In the genomic region with DNA sequence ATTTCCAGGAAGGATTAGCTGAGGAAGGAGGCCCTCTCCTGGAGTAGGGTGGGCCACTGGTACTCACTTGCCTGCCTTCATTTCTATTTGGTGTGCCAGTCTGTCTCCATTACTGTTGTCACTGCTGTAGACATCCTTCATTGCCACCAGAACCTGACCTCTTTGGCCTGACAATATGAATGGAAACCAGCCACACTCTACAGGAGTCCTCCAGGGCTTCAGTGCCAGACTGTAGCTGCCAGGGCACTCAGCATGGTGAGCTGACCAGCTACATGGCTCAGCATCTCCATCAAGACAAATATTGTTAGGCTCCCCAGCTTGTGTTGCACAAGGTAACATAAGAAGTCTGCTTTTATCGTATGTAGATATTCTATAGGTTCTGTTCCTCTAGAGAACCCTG, we compare ENCODE assay signal across 26 mouse cellular contexts.
"Had no signal": no experiment of that assay in that cellular context is flagged by ENCODE, and none has a peak within 500 bp of the region (broad histone marks: within the 10 kb centered on the region; RNA-seq: fewer than 3 reads in every experiment).

No protein-coding gene starts in this region.

- DNase-seq: gastrocnemius, postnatal 10 days; gastrocnemius, postnatal 25 days; heart, adult 18-20 months; heart, postnatal 10 days; heart, postnatal 4 days; kidney, adult 18-20 months; kidney, adult 8-10 months; kidney, postnatal 10 days; kidney, postnatal 25 days; kidney, postnatal 4 days; layer of hippocampus, adult 9-11 months; layer of hippocampus, postnatal 36 days; left cerebral cortex, postnatal 4 days had no signal

- ATAC-seq: hindbrain, embryonic 16.5 days; inflammation-experienced regulatory T-cells, adult 6 months; intestine, embryonic 15.5 days; intestine, postnatal 0 days; liver, embryonic 12.5 days had no signal

- H3K4me3 ChIP-seq: heart, embryonic 10.5 days; heart, embryonic 12.5 days; hindbrain, embryonic 10.5 days; hindbrain, embryonic 12.5 days; intestine, embryonic 15.5 days; limb, embryonic 13.5 days; limb, embryonic 15.5 days; liver, embryonic 12.5 days had no signal

- H3K4me1 ChIP-seq: hindbrain, embryonic 10.5 days; hindbrain, embryonic 12.5 days; intestine, embryonic 15.5 days; liver, embryonic 12.5 days had no signal

- H3K27me3 ChIP-seq: heart, embryonic 12.5 days; hindbrain, embryonic 12.5 days; intestine, embryonic 15.5 days; limb, embryonic 15.5 days; liver, embryonic 12.5 days had no signal

- H3K27ac ChIP-seq: heart, embryonic 10.5 days; hindbrain, embryonic 10.5 days; hindbrain, embryonic 12.5 days; hindbrain, embryonic 14.5 days; intestine, embryonic 15.5 days; limb, embryonic 13.5 days; limb, embryonic 15.5 days; liver, embryonic 12.5 days; liver, embryonic 14.5 days had no signal
